12 mouse cellular contexts compared by ENCODE assay signal in genomic region chr13:57685201-57685600, GRCm38 (mm10).
"Had no signal": no experiment of that assay in that cellular context is flagged by ENCODE, and none has a peak within 500 bp of the region (broad histone marks: within the 10 kb centered on the region; RNA-seq: fewer than 3 reads in every experiment).

No protein-coding gene starts in this region.

- DNase-seq: kidney, adult 2 months; kidney, postnatal 25 days; layer of hippocampus, postnatal 36 days; liver, embryonic 13.5 days; lung, adult 2 months; lung, postnatal 14 days; lung, postnatal 4 days; midbrain, embryonic 14.5 days; right cerebral cortex, postnatal 25 days; spleen, adult 18-20 months; thymus, adult 18-20 months; thymus, postnatal 36 days had no signal
